10 mouse cellular contexts compared by ENCODE assay signal in genomic region chr12:15768536-15768935, GRCm38 (mm10). TPM values are rescaled to one million over a fixed set of nuclear protein-coding genes. Genes with fewer than 3 reads are reported as not detected.
DNase-seq lines count a peak whose midpoint lies in the region.
"Had no signal": no experiment of that assay in that cellular context is flagged by ENCODE, and none has a peak within 500 bp of the region (broad histone marks: within the 10 kb centered on the region; RNA-seq: fewer than 3 reads in every experiment).

No protein-coding gene starts in this region.

- DNase-seq in left cerebral cortex, postnatal 4 days = peak; percentile 49
- DNase-seq in left cerebral cortex, adult 8-10 months (ENCODE audit: low spot score in 2 of 2) = no peak
- peak; percentile 87 for DNase-seq in fibroblast of lung, adult 2 months (ENCODE audit: low read depth)
- peak; percentile 24 for DNase-seq in layer of hippocampus, adult 9-10 months (ENCODE audit: low spot score)
- DNase-seq in natural killer cell, adult 2 months (ENCODE audit: low spot score in 2 of 2) = no peak
- no peak for DNase-seq in spleen, adult 12 weeks (ENCODE audit: low spot score)
- no peak for DNase-seq in ovary, postnatal 36 days (ENCODE audit: low spot score)
- DNase-seq: adrenal gland, postnatal 14 days; kidney, adult 9 months; right cerebral cortex, postnatal 4 days had no signal

- intact Hi-C loops in left cerebral cortex, postnatal 4 days (cut with DNase I) = no loop called here

RNA-seq across cellular contexts. Expression of gene Trib2, which starts 48.2 kb away (rescaled TPM):
- 10 to 100 TPM; 74.7 to 82.2 TPM for total RNA-seq in left cerebral cortex, postnatal 4 days (2021)
- total RNA-seq in left cerebral cortex, adult 8-10 months (2022) = 10 to 100 TPM; 28.2 to 36.8 (median 30.9) TPM

Comparison
In these comparisons a context has a peak if more than half of its experiments do, and no peak if none do; other contexts are left out.
1. DNase-seq: peak in left cerebral cortex, postnatal 4 days (single experiment), fibroblast of lung, adult 2 months (single experiment) and layer of hippocampus, adult 9-10 months (single experiment); none in left cerebral cortex, adult 8-10 months (0 of 2), natural killer cell, adult 2 months (0 of 2), spleen, adult 12 weeks (single experiment) and ovary, postnatal 36 days (single experiment).